Mouse (Mus musculus): ENCODE data around the gene Trnau1ap.

DNA sequence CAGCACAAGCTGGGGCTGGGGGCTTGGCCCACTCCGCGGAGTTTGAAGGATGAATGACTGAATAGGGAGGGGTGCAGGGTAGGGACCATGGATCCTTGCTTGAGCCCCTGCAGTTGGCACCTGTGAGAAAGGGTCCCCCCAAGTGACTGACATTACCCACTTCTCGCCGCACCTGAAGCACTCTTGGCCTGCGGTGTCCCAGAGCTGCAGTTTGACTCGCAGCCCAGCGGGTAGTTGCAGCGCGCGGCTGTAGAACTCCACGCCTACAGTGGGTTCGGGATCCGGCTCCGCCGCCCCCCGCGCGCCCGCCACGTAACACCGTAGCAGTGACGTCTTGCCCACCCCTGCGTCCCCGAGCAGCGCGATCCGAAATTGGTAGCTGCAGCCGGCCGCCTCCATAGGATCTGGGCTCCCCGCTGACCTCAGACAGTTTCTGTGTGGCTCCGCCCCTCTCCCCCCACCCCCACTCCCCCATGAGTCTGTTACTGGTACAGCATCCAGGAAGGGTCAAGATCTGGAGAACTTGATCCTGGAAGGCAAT is 26.3 kb downstream of the Trnau1ap start, which contains the start of gene Rab42:
- TF ChIP-seq POLR2A (IDR thresholded peaks at IDR 0.05; ENCODE audit: insufficient read depth, low read depth, low read length) (peak; percentile 31; the same call in 1 of the 2 replicates), CTCF (IDR thresholded peaks at IDR 0.05; ENCODE audit: insufficient read depth, low read depth, low read length) (no peak)
